Mouse (Mus musculus) forebrain, postnatal 0 days (tissue): ENCODE measurements around the gene Akap6. TPM values are rescaled to one million over a fixed set of nuclear protein-coding genes. Genes with fewer than 3 reads are reported as not detected.
A peak's percentile ranks its signal among the peaks of the same experiment; 100 is the strongest.

Experiments
- ATAC-seq: fragments of 200-750 bp; cut with Nextera tagmentation; 2 replicates; pipeline ENCODE4 v1.8.0; 2017; ENCODE audit warnings: mild to moderate bottlenecking, moderate library complexity
- DNase-seq: peaks from one replicate; pipeline ENCODE4 v3.0.0-alpha.2; 2015
- H3K27ac ChIP-seq: fragments of 300-500 bp; sonication (generic); 2 replicates; pipeline ENCODE4 v1.5.1; 2014; ENCODE audit warnings: low read depth, mild to moderate bottlenecking, antibody characterized with exemption, low read length, moderate library complexity, mixed read lengths
- H3K27me3 ChIP-seq: fragments of 300-500 bp; sonication (generic); 2 replicates; pipeline ENCODE4 v1.6.1; 2014; ENCODE audit warnings: mild to moderate bottlenecking, low read length, mixed read lengths; ENCODE audit not compliant: insufficient read depth
- H3K36me3 ChIP-seq: fragments of 300-500 bp; sonication (generic); 2 replicates; pipeline ENCODE4 v1.6.1; 2014; ENCODE audit warnings: mild to moderate bottlenecking, moderate library complexity; ENCODE audit not compliant: insufficient read depth
- H3K4me1 ChIP-seq: fragments of 300-500 bp; sonication (generic); 2 replicates; pipeline ENCODE4 v1.6.1; 2014; ENCODE audit warnings: antibody characterized with exemption; ENCODE audit not compliant: insufficient read depth
- H3K4me2 ChIP-seq: fragments of 300-500 bp; sonication (generic); 2 replicates; pipeline ENCODE4 v1.6.1; 2014; ENCODE audit warnings: low read depth, mild to moderate bottlenecking, moderate library complexity
- H3K4me3 ChIP-seq: fragments of 300-500 bp; sonication (generic); 2 replicates; pipeline ENCODE4 v1.5.1; 2014; ENCODE audit warnings: low read depth, low read length, mixed read lengths
- H3K9ac ChIP-seq: fragments of 300-500 bp; sonication (generic); 2 replicates; pipeline ENCODE4 v1.6.1; 2014; ENCODE audit warnings: mild to moderate bottlenecking
- H3K9me3 ChIP-seq: fragments of 300-500 bp; sonication (generic); 2 replicates; pipeline ENCODE4 v1.6.1; 2016; ENCODE audit warnings: low read length
- CTCF ChIP-seq: sonication (generic); IDR thresholded peaks from 2 replicates; pipeline ENCODE4 v1.5.1; 2016; ENCODE audit warnings: antibody characterized with exemption, control low read depth, low read depth
- WGBS: fragments of 180-500 bp; shearing (Covaris S2); extraction: QIAGEN DNeasy Blood & Tissue Kit; methylation state at CpG from one replicate; pipeline ENCODE4 v1.1.7; 2014; 5-methylcytosine and 5-hydroxymethylcytosine counted together
- polyA plus RNA-seq: library from polyadenylated mRNA; unstranded; fragments of >200 nt; fragmentation: Nextera tagmentation; extraction: Ambion mirVana; gene quantifications from 2 replicates; pipeline ENCODE4 v1.2.1, GENCODE M21; 2015
- total RNA-seq: library from RNA; depleted of rRNA; stranded (reverse); fragments of >200 nt; gene quantifications from 2 replicates; pipeline ENCODE4 v1.2.3, GENCODE M21; 2014

Gene Akap6
- total and polyA plus RNA-seq, 2 experiments from 2014 or later: 14.4 to 68.9 TPM

DNA sequence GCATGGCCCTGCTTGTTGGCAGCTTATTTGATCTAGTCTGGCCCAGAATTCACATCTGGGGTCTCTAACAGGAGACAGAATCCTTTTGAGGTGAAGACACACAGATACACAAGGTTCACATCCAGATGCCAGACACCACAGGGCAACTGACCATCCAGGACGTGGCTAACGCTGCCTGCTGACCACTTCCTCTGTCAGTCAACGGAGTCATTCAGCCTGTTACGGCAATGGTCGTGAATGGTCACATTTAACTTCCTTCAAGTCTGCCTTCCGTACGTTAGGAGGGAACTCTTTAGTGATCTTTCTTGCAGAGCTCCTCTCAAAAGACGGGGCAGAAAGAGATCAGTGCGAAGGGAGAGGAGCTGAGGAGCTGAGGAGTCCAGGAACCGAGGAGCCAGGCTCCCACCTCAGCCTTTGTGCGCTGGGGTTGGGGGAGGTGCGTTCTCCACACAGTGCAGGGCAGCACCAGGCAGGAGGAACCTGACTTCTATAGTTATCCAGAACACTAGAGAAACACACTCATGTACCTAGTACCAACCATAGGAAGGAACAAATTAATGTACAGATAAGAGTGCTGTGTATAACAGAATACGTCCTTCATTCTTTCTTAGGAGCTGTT lies 209.4 kb downstream of the Akap6 start:
- Histone ChIP-seq H3K4me3 (no peak overlapping the region), H3K4me1 (no peaks in the 10 kb centered on the region), H3K27me3 (no peaks in the 10 kb centered on the region), H3K27ac (no peak overlapping the region), H3K9ac (no peak overlapping the region), H3K4me2 (no peak overlapping the region), H3K36me3 (no peaks in the 10 kb centered on the region), H3K9me3 (no peaks in the 10 kb centered on the region)
- ATAC-seq: no peak
- DNase-seq: no peak
- TF ChIP-seq CTCF: no peak
- WGBS: 65% methylated on average over 13 of the region's 13 CpGs

DNA sequence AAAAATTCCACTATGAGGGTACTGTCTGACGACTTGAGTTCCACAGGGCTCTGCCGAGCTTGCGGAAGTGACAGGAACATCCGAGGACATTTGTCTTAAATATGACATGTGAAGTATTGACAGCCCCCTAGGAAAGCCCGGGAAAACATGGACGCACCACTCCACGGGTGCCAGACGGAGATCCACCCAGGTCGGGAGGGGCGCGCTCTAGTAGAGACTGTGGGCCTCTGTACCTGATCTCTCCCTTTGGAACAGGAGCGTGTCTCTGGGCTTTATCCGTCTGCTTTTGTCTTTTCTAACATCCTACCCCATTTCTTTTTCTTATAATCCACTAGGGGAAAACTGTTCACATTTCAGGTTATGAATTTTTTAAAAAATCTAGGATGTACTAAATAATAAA lies 211.2 kb downstream of the Akap6 start:
- Histone ChIP-seq H3K9me3 (no peaks in the 10 kb centered on the region), H3K27ac (no peak overlapping the region), H3K36me3 (no peaks in the 10 kb centered on the region), H3K4me1 (no peaks in the 10 kb centered on the region), H3K4me3 (no peak overlapping the region), H3K27me3 (no peaks in the 10 kb centered on the region), H3K4me2 (no peak overlapping the region), H3K9ac (0 out of 2 replicates have a peak overlapping the region, but pooled peaks have one; percentile 22)
- no peak for TF ChIP-seq CTCF
- ATAC-seq: no peak
- 81% methylated on average over 13 of the region's 13 CpGs for WGBS
- DNase-seq: no peak

DNA sequence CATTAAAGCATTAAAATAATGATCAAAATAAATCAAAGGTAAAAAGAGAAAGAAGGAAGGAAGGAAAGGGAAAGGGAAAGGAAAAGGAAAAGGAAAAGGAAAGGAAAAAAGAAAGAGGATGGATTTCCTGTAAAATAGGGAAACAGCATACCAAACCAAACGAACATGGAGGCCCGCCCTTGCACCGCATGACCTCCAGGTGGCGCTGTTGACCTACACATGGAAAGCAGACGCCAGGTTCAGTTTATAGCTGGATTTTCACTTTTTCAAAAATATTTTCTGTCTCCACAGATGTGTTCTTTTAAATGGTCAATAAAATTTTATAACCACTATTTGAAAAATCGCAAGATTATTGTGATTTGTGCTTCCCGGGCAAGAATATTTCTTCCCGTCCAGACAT lies 211.6 kb downstream of the Akap6 start:
- TF ChIP-seq CTCF: peak; percentile 96
- no peaks in the 10 kb centered on the region for H3K27me3 ChIP-seq
- no peak overlapping the region for H3K4me2 ChIP-seq
- ATAC-seq (no peak), DNase-seq (peak; percentile 85)
- H3K36me3 ChIP-seq: no peaks in the 10 kb centered on the region
- H3K9ac ChIP-seq: no peak overlapping the region
- H3K9me3 ChIP-seq: no peaks in the 10 kb centered on the region
- no peaks in the 10 kb centered on the region for H3K4me1 ChIP-seq
- no peak overlapping the region for H3K4me3 ChIP-seq
- WGBS: 22% methylated on average over 8 of the region's 8 CpGs
- no peak overlapping the region for H3K27ac ChIP-seq

DNA sequence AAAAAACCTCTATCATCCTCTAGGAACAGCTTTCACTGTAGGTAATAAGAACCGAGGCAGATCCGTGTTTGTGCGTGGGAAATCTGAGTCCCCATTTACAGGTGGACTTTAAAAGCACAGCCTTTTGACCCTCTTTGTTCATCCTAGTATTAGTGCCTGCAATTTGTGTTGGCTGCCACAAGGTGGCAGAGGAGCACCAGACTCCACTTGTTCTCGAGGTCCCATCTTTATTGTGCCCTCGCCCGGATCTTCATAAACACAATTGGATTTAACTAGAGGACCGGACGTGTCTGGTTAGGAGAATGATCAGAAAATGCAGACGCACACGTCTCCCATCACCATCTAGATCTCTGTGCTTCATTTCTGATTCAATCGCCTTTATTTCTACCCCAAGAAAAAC lies 219.8 kb downstream of the Akap6 start:
- H3K36me3 ChIP-seq: no peaks in the 10 kb centered on the region
- H3K4me2 ChIP-seq: no peak overlapping the region
- no peak overlapping the region for H3K9ac ChIP-seq
- H3K4me3 ChIP-seq: no peak overlapping the region
- H3K4me1 ChIP-seq: no peaks in the 10 kb centered on the region
- DNase-seq: peak; percentile 77
- peak; percentile 83 for TF ChIP-seq CTCF
- no peak overlapping the region for H3K27ac ChIP-seq
- peak; percentile 45 for ATAC-seq
- H3K27me3 ChIP-seq: no peaks in the 10 kb centered on the region
- 21% methylated on average over 11 of the region's 11 CpGs for WGBS
- H3K9me3 ChIP-seq: no peaks in the 10 kb centered on the region

DNA sequence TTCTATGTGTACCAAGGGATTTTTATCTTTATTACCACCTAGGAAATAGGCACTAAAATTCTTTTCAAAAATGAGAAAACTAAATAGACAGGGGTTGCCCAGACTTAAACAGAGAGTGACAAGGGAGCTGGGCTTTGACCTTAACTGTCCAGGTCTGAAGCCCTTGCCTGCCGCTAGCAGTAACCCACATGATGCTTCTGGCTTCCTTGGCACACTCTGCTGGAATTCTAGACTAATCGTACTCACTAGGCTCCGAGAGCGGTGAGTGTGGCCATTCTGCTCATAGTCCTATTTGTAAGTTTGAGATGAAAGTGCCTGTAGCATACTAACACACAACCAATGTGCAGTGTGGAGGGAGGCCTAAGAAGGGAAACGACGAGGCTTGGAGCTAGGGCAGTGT lies 223.3 kb downstream of the Akap6 start:
- 86% methylated on average over 6 of the region's 6 CpGs for WGBS
- no peak for ATAC-seq
- no peak overlapping the region for H3K4me3 ChIP-seq
- H3K9ac ChIP-seq: no peak overlapping the region
- DNase-seq: no peak
- no peaks in the 10 kb centered on the region for H3K36me3 ChIP-seq
- H3K4me1 ChIP-seq: no peaks in the 10 kb centered on the region
- no peak overlapping the region for H3K4me2 ChIP-seq
- H3K27me3 ChIP-seq: no peaks in the 10 kb centered on the region
- H3K27ac ChIP-seq: no peak overlapping the region
- TF ChIP-seq CTCF: no peak
- no peaks in the 10 kb centered on the region for H3K9me3 ChIP-seq

DNA sequence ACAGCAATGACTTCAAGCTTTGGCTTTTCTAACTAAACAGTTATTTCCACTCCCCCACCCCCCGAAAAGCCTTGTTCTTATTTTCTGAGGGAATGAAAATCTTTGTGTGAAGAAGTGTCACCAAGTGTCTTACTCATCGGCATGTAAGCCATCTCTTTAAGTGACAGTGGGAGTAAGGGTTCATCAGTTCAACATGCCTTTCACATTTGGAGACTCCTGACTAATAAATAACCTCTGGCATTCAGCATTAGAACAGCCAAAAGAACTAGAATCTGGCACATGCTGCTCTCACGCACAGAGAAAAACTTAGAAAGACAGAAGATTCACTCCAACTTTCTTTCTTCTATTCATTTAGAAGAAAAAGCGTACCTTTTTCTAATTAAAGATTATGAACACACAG lies 226.3 kb downstream of the Akap6 start:
- DNase-seq: no peak

DNA sequence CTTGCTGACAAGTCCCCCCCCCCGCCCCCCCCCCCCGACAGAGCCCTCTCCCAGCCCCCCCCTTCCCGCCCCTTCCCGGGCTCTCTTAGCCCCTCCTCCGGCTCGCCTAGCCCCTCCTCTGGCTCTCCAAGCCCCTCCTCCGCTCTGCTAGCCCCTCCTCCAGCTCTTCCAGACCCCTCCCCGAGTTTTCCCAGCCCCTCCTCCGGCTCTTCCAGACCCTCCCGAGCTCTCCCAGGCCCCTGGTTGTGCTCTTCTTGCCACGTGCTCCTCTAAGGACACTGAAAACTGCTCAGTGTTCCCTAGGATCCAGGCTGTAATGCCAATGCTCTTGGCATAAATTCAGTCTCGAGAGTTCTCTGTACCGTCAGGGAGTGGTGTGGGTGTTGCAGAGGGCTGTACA lies 234.6 kb downstream of the Akap6 start:
- ATAC-seq: peak; percentile 43
- no peak for TF ChIP-seq CTCF

More for the DNA sequence above, 226.3 kb downstream of the Akap6 start:
- no peak overlapping the region for H3K27ac ChIP-seq
- no peak overlapping the region for H3K4me2 ChIP-seq
- H3K4me1 ChIP-seq: no peaks in the 10 kb centered on the region
- no peak overlapping the region for H3K9ac ChIP-seq
- ATAC-seq: peak; percentile 59; the same call in 1 of the 2 replicates
- H3K9me3 ChIP-seq: no peaks in the 10 kb centered on the region
- TF ChIP-seq CTCF: no peak
- no peaks in the 10 kb centered on the region for H3K27me3 ChIP-seq
- H3K36me3 ChIP-seq: no peaks in the 10 kb centered on the region
- 78% methylated on average over 4 of the region's 4 CpGs for WGBS
- H3K4me3 ChIP-seq: no peak overlapping the region

DNA sequence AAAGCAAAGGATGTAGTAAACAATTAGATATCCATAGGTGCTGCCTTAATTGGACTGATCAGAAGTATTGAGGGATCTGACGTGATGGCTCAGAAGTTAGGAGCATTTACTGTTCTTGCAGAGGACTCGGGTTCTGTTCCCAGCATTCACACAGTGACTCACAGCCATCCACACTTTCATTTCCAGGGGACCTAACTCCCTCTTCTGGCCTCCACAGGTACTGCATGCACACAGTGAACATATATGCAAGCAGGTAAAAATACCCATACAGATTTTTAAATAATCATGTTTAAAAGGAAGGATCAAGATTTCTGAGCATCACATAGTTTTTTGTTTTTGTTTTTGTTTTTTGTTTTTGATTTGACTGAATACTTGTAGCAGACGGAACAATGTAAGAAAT lies 235.8 kb downstream of the Akap6 start:
- H3K36me3 ChIP-seq: no peaks in the 10 kb centered on the region
- no peak for ATAC-seq
- WGBS: 97% methylated on average over 3 of the region's 3 CpGs
- no peaks in the 10 kb centered on the region; the same call in 1 of the 2 replicates for H3K4me1 ChIP-seq
- peak; percentile 39 for TF ChIP-seq CTCF
- no peak overlapping the region for H3K27ac ChIP-seq
- no peak for DNase-seq
- H3K4me3 ChIP-seq: no peak overlapping the region
- H3K9ac ChIP-seq: no peak overlapping the region
- no peaks in the 10 kb centered on the region for H3K27me3 ChIP-seq
- H3K9me3 ChIP-seq: no peaks in the 10 kb centered on the region
- no peak overlapping the region for H3K4me2 ChIP-seq

More for the DNA sequence above, 234.6 kb downstream of the Akap6 start:
- DNase-seq: no peak
- Histone ChIP-seq H3K4me2 (no peak overlapping the region), H3K4me1 (no peaks in the 10 kb centered on the region), H3K27me3 (no peaks in the 10 kb centered on the region), H3K9me3 (no peaks in the 10 kb centered on the region), H3K36me3 (no peaks in the 10 kb centered on the region), H3K4me3 (no peak overlapping the region), H3K27ac (no peak overlapping the region), H3K9ac (no peak overlapping the region)
- WGBS: 46% methylated on average over 6 of the region's 13 CpGs
